Mouse (Mus musculus): ENCODE measurements around the gene Keap1.

Keap1 gene

DNA sequence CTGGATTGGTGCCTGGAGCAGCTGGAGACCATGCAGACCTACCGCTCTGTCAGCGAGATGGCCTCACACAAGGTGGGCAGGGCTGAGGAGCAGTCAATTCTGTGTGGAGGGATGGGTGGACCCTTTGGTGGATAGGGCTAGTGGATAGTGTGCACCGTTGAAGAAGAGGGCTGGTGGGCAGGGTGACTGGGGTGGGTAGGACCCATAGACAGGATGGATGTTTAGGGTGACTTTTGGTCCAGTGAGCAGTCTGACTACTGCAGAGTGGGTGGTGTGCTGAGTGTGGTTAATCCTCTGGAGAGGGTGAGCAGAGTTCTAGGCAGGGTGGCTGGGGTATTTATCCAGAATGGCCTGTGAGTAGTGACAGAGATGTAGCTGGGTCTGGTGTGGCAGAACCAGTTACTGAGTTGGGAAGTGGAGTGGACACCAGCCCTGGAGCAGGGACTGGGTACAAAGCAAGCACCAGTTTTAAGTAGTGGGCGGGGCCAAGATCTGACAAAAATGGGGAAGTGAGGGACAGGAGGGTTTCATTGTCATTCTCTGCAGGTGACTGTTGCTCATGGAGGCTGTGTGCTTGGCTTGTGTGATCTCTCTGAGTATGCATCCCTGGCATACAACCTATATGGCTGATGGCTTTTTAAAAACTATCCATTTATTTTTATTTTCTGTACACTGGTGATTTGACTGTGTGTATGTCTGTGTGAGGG is 44.2 kb downstream of the Keap1 start:
- no peak for DNase-seq

DNA sequence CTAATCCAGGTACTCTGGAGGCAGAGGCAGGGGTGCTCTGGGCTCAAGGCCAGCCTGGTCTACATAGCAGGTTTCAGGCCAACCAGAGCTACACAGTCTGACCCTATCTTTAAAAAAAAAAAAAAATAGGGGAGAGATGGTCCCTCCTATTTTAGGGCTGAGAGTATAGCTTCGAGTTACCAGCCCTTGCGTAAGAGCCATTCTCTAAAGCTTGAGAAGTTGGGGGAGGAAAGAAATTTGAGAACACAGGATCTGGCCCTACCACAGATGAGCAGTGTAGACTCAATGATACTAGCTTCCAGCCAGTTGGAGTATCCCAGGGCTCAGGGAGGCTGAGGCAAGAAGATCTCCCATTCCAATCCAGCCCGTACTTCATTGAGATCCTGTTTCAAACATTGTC is 45.4 kb downstream of the Keap1 start:
- DNase-seq, result no peak

DNA sequence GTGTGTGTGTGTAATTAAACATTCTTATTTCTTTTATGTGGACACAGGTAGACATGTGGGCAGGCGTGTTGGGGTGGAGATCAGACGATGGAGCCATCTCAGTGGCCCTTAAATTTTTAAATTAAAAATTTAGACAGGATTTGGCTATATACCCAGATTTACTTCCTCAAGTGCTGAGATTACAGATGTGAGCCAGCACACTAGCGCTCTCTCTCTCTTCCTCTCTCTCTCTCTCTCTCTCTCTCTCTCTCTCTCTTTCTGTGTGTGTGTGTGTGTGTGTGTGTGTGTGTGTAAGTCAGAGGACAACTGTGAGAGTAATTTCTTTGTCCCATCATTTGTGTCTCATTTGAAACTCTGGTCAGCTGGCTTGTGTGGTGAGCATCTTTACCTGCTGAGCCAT is 48.5 kb downstream of the Keap1 start:
- no peak for DNase-seq

DNA sequence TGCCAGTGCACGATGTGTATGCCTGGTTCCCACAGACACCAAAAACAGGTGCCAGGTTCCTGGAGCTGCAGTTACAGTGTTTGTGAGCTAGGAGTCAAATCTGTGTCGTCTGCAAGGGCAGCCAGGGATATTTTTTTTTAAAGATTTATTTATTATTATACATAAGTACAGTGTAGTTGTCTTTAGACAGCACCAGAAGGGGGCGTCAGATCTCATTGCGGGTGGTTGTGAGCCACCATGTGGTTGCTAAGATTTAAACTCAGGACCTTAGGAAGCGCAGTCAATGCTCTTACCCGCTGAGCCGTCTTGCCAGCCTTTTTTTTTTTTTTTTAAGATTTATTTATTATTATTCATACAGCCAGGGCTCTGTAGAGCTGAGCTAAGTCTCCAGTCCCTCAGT is 49.3 kb downstream of the Keap1 start:
- peak; percentile 53 for DNase-seq

DNA sequence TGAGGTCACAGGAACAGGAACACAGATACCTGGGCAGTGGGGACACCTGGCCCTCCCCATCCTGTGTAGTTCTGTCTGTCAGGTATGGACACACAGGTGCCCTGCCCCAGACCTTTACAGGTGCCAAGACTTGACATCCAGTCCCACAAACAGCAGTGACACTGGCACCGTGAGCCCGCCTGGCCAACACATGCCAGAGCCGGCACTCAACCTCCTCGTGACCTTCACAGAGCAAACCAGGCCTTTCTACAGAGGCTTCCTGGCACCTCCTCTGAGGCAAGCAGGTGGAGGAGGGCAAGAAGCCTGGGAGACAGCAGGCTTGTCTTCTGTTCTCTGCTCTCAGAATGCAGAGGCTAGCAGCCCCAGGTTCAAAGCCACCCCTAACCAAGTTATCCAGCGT is 53.7 kb downstream of the Keap1 start:
- no peak for DNase-seq

DNA sequence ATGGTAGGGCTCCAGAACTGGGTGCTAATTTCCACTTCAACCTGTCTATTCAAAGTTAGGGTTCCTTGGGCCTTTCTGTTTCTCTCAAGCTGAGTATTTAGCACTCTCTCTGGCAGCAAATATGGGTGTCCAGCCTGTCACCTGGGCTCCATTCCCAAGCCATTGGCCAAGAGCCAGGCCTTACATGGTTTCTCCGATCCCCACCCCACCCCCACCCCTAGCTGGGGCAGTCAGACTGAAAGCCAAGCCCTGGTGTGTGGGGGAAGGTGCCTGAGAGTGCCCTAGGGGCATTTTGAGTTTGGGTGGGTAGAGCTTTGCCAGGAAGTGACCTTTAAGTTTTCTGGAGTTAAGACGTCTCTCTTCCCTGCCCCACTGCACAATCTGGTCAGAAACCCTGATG is 54.4 kb downstream of the Keap1 start:
- DNase-seq, result peak; percentile 48

DNA sequence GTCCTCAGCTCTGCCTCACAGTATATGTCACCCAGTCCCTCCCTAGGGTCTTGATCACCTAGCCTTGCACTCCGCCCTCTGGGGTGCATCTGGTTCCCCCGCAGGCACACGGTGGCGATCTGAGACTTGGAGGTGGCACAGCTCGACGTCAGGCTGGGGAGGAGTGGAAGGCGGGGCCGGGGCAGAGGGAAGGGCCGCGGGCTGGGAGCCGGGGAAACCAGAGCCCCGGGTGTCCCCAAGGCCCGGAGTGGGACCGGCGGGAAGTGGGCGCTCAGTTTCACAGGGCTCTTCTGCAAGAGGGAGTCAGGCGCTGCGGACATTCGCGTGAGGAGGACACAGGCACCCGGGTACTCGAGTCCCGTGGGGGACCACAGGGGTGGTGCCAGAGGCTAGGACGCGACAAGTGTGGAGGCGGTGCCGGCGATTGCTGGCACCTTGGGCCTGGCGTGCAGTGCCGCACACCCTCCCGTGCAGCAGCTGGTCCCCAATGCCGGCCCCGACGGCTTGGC is 55.2 kb downstream of the Keap1 start:
- DNase-seq, result peak; percentile 81

DNA sequence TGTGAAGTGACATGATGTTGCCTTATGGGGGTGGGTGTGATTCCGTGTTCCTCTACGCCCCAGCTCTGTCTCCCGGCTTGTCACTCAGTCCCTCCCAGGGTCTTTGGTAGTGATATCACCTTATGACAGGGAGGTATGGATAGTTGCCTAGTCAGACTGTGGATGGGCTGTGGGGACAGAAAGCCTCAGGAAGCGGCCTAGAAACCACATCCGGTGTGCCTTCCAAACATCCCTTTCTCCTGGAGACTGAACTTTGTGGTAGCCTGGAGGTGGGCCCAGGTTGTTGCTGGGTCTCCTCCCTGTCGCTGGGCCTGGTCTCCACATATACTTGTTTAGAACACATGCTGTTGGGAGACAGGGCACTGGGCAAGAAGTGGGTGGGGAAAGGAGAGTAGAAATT is 55.7 kb downstream of the Keap1 start:
- DNase-seq, result no peak

DNA sequence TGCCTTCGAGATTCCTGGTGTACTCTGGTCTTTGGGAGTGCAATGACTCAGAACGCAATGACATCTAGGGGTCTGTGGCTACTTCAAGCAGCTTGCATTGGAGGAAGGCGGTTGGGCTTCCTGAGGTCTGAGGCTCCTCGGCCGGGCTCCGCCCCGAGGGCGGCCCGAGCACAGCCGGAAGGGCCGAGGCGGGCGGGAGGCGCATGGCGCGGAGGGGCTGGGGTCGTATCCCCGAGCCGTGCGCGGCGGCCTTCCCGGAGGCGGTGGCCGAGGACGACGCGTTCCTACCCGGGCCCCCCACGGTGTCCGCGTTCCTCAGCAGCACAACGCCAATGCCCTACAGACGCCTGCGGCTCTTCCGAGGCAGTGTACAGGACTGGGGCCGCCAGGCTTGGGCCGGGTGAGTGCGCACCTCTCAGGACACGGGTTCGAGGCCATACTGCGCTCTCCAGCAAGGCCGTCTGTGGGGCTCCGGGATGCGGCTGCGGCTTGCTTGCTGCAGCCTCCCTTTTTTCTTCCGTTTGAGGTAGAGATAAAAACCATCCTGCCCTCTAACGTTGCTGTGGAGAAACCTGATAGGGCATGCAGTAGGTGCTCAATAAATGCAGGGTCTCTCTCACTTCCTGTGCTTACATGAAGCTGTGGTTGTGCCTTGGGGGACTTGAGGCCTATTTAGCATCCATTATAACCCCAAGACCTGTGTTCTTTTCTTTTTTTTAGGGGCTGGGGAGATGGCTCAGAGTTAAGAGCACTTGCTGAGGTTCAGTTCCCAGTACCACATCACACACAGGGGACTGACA is 57.5 kb downstream of the Keap1 start:
- DNase-seq, result peak; percentile 71

DNA sequence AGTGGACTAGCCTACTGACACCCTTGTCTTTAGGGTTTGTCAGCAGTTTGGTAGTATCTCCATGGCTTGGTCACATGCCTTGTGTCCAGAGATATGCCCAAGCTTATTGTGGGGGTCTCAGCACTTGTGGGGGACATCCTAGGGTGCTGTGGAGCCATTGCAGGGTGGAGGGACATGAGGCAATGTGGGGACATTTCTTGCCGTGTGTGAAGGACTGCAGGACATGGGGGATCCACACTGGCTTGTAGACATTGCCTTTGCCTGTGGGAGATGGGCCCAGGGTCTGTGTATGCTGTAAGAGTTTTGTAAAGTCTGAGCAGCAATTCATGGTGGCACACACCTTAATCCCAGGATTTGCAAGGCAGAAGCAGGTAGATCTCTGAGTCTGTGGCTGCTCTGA is 58.3 kb downstream of the Keap1 start:
- no peak for DNase-seq

DNA sequence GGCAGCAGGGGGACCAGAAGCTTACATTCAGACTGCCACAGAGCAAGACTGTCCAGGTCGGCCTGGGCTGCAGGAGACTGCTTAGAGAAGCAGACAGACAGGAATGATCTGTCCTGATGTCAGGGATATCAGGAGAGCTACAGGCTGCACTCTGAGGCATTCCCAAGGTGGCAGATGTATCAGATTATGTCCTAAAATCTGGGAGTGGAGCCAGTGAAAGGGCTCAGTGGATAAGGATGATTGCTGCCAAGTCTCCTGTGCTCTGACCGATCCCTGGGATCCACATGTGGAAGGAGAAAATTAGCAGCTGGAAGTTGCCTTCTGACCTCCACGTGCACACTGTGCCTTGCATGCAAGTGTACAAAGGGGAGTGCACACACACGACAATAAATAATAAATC is 58.8 kb downstream of the Keap1 start:
- no peak for DNase-seq
